Mouse (Mus musculus): ENCODE results near the gene 2310061I04Rik.

The 2310061I04Rik gene

DNA sequence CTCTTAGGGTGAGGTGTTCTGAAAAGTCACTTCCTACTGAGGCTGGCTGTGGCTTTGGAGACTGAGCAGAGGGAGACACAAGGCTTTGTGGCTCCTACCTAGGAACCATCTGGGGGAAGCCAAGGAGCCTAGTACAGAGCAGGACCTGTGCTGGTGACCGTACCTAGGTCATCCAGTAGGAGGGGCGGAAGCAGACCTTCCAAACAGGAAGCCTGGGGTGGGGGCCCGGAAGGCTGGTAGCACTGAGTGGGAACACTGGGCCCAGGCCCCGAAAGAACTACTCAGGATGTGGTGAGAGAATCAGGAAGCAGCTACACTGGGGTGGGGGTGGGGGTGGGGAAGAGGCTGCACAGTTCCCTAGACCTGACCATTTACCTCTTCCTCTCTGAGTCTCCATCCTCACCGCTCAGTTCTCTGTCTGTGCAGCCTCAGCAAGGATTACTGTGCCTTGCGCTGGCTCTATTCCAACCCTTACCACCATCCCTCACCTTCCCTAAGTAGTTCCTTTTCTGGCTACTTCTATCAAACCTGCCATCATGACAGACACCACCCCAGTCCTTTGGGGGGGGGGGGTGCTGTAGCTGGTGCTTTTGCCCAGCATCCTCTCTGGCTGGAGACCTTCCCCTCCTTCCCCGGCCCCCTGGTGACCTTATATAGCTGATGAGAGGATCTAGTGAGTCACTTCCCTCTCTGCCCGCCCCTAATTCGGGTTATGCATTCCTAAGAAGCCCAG lies 26.9 kb downstream of the 2310061I04Rik start:
- DNase-seq (ENCODE audit: low read depth, low spot score): peak; percentile 51

DNA sequence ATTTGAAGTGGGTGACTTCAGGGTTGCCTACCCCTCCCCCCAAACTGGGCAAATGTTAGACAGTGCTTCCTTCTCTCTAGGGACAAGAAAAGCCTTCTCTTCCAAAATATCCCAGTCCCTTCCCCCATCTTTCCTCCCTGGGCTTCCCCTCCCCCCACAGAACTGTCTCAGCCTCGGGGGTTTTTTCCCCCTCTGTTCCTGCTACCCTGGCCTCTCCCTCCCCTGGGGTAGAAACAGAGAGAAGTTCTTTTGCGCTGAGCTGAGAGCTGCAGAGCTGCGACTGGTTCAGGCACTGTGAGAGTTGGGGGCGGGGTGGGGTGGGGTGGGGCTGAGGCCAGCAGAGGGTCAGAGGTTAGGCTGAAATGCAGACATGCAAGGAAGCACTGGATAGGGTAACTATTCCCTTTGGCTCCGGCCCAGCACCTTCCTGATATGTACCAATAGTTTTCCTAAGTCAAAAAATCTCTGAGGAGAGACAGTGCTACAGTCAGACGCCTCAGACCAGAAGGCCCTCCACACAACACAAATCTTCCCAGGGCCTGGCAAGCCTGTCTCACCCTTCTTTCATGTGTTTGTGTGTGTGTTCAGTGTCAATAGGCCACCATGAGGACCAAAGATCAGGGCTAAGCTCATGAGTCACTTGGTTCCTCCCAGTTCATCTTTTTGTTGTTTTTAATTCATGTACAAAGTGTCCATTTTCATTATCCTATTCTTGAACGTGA lies 27.7 kb downstream of the 2310061I04Rik start:
- no peak for DNase-seq (ENCODE audit: low read depth, low spot score)

- DNase-seq (ENCODE audit: low read depth, low spot score): no peak
Measured at GRCm38 (mm10) chr17:35868961-35869345, 28.3 kb downstream of the 2310061I04Rik start.

DNA sequence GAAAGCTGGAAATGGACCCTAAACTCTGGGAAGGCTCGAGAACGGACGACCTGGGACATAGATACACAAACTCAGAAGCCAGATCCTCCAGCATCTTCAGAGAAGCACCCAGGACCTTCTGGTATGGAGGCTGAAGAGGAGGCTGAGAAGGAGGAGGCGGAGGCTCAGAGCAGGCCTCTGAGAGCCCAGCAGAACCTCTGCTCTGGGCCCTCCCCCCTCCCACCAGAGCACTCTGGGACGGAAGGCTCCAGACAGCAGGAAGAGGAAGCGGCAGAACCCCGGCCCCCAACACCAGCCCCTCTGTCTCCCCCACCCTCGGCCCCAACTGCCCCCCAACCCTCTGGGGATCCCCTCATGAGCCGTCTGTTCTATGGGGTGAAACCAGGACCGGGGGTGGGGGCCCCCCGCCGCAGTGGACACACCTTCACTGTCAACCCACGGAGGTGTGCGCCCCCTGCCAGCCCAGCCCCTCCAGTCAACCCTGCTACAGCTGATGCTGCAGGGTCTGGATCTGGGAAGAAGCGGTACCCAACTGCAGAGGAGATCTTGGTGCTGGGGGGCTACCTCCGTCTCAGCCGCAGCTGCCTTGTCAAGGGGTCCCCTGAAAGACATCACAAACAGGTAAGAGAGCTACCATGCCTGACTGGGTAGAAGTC lies 28.9 kb downstream of the 2310061I04Rik start:
- peak; percentile 26 for DNase-seq (ENCODE audit: low read depth, low spot score)

DNA sequence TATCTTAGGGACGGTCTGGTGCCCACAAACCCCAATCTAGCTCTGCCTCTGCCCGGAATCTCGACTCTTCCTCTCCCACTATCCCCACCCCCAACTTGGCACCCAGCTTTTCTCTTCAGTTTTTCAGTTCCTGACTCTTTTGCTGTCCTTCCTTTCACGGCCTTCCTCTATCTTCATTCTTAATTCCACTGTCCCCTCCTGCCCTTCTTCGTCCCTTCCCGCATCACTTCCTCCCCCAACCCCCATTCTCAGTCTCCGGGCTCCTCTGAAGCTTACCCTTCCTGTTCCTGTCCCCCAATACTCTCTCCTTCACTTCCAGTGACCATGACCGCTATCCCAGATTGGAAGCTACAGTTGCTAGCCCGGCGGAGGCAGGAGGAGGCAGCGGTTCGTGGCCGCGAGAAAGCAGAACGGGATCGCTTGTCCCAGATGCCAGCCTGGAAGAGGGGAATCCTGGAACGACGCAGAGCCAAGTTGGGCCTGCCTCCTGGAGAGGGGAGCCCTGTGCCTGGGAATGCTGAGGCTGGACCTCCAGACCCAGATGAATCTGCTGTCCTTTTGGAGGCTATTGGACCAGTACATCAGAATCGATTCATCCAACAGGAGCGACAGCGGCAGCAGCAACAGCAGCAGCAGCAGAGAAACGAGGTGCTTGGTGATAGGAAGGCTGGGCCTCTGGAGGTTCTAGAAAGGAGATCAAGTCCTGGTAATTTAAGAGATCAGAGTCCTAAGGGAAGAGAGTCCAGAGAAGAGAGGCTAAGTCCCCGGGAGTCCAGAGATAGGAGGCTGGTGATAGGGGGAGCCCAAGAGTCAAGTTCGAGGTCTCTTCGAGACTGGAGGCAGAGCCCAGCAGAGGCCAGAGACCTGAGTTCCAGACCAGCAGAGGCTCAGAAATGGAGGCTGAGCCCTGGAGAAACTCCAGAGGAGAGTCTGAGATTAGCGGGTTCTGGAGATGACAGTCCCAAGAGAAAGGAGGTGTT lies 30.0 kb downstream of the 2310061I04Rik start:
- peak; percentile 24 for DNase-seq (ENCODE audit: low read depth, low spot score)

- DNase-seq (ENCODE audit: low read depth, low spot score): no peak
Measured at GRCm38 (mm10) chr17:35866281-35866831, 30.9 kb downstream of the 2310061I04Rik start.

GRCm38 (mm10) chr17:35865481-35866280 lies 31.6 kb downstream of the 2310061I04Rik start, which contains the start of gene Ppp1r18:
Gene Ppp1r18, plus strand, starts transcription at chr17:35865593.
- peak; percentile 40 for DNase-seq (ENCODE audit: low read depth, low spot score)

- DNase-seq (ENCODE audit: low read depth, low spot score): no peak
Measured at GRCm38 (mm10) chr17:35864832-35865353, 32.3 kb downstream of the 2310061I04Rik start.

DNA sequence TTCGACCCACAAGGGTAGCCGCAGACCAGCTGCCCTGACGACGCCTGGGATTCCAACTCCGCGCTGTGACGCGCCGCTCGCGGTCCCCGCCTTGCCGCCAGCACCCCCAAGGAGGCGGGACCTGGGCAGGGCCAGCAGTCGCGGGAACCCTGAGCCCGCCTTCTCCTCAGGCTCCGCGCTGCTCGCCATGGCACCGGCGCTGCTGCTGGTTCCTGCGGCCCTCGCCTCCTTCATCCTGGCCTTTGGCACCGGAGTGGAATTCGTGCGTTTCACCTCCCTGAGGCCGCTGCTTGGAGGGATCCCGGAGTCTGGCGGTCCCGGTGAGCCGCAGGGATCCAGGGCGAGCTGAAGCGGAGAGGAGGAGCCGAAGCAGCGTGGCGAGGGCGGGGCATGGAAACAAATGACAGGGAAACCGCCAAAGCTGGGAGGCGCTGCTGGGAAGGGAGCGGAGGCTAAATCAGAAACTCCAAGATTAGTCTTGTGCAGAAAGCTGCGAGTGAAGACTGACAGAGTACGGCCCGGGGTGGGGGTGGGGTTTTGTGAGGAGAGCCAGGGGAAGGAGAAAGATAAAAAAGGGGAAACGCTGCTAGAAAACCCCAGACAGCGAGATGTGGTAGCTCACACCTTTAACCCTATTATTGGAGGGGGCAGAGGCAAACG lies 35.9 kb downstream of the 2310061I04Rik start, which contains the start of gene Nrm:
TSS of gene Nrm (plus strand) at position 121 of the 660 bp plus-strand sequence.
- peak; percentile 95 for DNase-seq (ENCODE audit: low read depth, low spot score)

GRCm38 (mm10) chr17:35860831-35861197 lies 36.4 kb downstream of the 2310061I04Rik start:
- no peak for DNase-seq (ENCODE audit: low read depth, low spot score)

DNA sequence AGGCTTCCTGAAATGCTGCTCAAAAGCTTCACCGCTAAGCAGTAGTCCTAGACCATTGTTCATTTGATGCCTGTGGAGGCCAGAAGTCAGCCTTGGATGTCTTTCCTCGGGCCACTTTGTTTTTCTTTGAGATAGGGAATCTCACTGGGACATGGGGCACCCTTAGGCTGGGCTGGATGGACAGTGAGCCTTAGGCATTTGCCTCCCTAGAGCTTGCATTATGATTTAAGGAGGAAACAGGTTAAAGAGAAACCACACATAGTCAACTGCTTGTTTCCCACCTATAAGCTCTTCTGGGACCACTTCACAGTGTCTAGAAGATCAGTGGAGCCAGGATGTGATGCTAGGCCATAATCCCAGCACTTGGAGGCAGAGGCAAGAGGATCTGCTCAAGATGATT lies 37.4 kb downstream of the 2310061I04Rik start:
- no peak for DNase-seq (ENCODE audit: low read depth, low spot score)

DNA sequence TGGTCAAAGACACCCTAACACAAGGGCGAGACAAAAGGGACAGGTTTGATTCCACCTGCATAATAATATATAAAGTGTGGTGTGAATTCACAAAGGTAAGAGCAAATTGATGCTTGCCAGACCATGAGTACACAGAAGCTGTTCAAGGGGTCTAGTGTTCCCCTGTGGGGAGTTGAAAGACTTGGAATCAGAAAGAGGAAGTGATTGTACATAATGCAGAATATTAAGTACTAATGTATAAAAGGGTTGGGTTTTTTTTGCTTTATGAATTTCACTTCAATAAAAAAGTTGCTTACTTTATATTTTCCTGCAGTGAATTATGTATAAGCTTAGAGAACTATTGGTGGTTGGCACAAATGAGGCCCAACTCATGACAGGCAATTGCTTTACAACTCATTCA lies 37.9 kb downstream of the 2310061I04Rik start:
- no peak for DNase-seq (ENCODE audit: low read depth, low spot score)

DNA sequence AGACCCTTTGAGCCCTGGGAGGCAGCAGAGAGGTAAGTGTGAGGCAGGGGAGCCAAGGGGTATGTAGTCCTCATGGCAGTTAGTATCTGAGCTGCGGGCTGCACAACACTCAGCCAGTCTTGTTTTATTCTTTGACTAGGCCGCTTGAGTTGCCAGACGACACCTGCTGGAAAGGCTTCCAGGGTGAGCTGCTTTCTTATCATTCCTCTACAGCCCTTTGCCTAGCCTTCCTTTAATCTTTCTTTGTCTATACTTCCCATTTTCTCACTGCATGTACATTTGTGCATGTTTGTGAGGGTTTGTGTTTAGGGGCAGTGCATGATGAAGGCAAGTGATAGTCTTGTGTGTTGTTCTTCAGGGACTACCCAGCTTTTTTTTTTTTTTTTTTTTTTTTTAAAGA lies 46.3 kb downstream of the 2310061I04Rik start:
- no peak for DNase-seq (ENCODE audit: low read depth, low spot score)

- peak; percentile 83 for DNase-seq (ENCODE audit: low read depth, low spot score)
Measured at GRCm38 (mm10) chr17:35848112-35848511, 49.1 kb downstream of the 2310061I04Rik start.

DNA sequence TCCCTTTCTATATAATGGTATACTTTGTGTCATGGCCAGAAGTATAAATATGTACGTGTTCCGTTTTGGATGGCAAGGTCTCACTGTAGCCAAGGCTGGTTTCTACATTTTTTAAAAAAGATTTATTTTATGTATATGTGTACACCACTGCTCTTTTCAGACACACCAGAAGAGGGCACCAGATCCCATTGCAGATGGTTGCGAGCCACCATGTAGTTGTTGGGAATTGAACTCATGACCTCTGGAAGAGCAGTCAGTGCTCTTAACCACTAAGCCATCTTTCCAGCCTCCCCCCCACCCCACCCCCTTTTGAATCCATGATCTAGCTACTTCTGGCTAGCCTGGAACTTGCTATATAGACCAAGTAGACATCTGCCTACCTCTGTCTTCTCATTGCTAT lies 53.7 kb downstream of the 2310061I04Rik start:
- DNase-seq (ENCODE audit: low read depth, low spot score): no peak

All from brain, adult 2 months (tissue).